11 mouse cellular contexts compared by ENCODE assay signal in the genomic region with DNA sequence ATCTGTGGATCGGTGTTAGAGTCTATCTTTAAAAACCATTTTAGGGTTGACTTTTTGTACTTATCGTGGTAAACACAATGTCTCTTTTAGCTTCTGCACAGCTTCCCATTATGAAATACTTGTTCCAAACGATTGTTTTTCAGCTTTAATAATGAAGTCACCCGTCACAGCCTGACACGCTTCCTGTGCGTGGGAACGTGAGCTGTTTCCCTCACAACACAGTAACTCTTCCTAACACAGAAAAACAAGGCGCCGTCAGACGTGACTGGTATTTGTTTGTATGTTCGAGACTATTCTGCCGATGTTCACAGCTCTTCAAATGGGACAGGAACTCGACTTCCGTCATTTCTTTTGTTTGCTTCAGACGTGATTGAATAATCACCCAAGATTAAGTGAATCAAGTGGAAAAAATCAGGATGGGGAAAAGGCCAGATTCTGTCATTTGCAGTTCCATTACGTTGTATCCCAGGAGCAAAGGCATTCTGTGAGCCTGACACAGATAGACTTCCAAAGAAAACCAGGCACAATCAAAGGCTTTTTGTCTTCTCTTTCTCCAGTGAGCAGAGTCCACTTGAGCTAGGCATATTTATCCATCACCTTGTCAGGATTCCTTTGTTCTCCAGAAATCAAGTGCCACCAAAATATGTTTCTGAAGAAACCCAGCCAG.
A peak's percentile ranks its signal among the peaks of the same experiment; 100 is the strongest.
DNase-seq lines count a peak whose midpoint lies in the region; ATAC-seq and TF ChIP-seq lines count a peak whose summit lies in the region.
"Had no signal": no experiment of that assay in that cellular context is flagged by ENCODE, and none has a peak within 500 bp of the region (broad histone marks: within the 10 kb centered on the region; RNA-seq: fewer than 3 reads in every experiment).

No protein-coding gene starts in this region.

- no peaks in the 10 kb centered on the region for H3K27me3 ChIP-seq in hindbrain, embryonic 14.5 days (ENCODE audit: control insufficient read depth, insufficient read depth, low read length)
- H3K27me3 ChIP-seq in hindbrain, embryonic 16.5 days (replicated peaks; ENCODE audit: control insufficient read depth, insufficient read depth, low read length) = no peaks in the 10 kb centered on the region
- H3K27me3 ChIP-seq in forebrain, embryonic 11.5 days (ENCODE audit: control insufficient read depth, insufficient read depth, low read length) = peaks cover 21% of the 10 kb centered on the region
- H3K27me3 ChIP-seq: kidney, embryonic 15.5 days; liver, embryonic 13.5 days had no signal

- no peaks in the 10 kb centered on the region for H3K36me3 ChIP-seq in hindbrain, embryonic 14.5 days (replicated peaks; ENCODE audit: control insufficient read depth, insufficient read depth)
- no peaks in the 10 kb centered on the region for H3K36me3 ChIP-seq in hindbrain, embryonic 16.5 days (ENCODE audit: control insufficient read depth, insufficient read depth, low read length)
- H3K36me3 ChIP-seq in forebrain, embryonic 11.5 days (ENCODE audit: control insufficient read depth, insufficient read depth, low read length) = no peaks in the 10 kb centered on the region
- H3K36me3 ChIP-seq: kidney, embryonic 15.5 days; liver, embryonic 13.5 days had no signal

- H3K4me3 ChIP-seq in hindbrain, embryonic 14.5 days (replicated peaks; ENCODE audit: low read length) = no peak overlapping the region
- no peak overlapping the region for H3K4me3 ChIP-seq in hindbrain, embryonic 16.5 days (ENCODE audit: low read length)
- H3K4me3 ChIP-seq in layer of hippocampus, adult 2 months = no peak overlapping the region
- no peak overlapping the region for H3K4me3 ChIP-seq in forebrain, embryonic 11.5 days (ENCODE audit: low read depth, low read length)
- H3K4me3 ChIP-seq: heart, adult 2 months; kidney, embryonic 15.5 days; liver, embryonic 13.5 days had no signal

- TF ChIP-seq CTCF in layer of hippocampus, adult 2 months (conservative IDR thresholded peaks at IDR 0.05) = no peak

- ATAC-seq in hindbrain, embryonic 14.5 days (ENCODE audit: low FRiP score) = no peak
- no peak for ATAC-seq in hindbrain, embryonic 16.5 days
- ATAC-seq in cerebellum, adult (ENCODE audit: insufficient number of reproducible peaks, low FRiP score, low TSS enrichment) = no peak
- no peak for ATAC-seq in forebrain, embryonic 11.5 days (replicated peaks; ENCODE audit: low FRiP score)

- 22% methylated on average over 16 of the region's 16 CpGs for WGBS in hindbrain, embryonic 14.5 days
- 24% methylated on average over 16 of the region's 16 CpGs for WGBS in hindbrain, embryonic 16.5 days
- WGBS in forebrain, embryonic 11.5 days = 59% methylated on average over 16 of the region's 16 CpGs

- H3K4me1 ChIP-seq in hindbrain, embryonic 14.5 days (replicated peaks; ENCODE audit: control insufficient read depth, insufficient read depth, low read length) = peaks cover 8% of the 10 kb centered on the region
- H3K4me1 ChIP-seq in hindbrain, embryonic 16.5 days (ENCODE audit: control insufficient read depth, insufficient read depth, low read depth, low read length) = peaks cover 4% of the 10 kb centered on the region
- peaks cover 7% of the 10 kb centered on the region; the same call in 1 of the 2 replicates for H3K4me1 ChIP-seq in forebrain, embryonic 11.5 days (replicated peaks; ENCODE audit: control insufficient read depth, insufficient read depth, low read length)
- H3K4me1 ChIP-seq: liver, embryonic 13.5 days had no signal

- H3K27ac ChIP-seq in hindbrain, embryonic 14.5 days = peak overlapping the region; percentile 47; the same call in 1 of the 2 replicates
- H3K27ac ChIP-seq in hindbrain, embryonic 16.5 days (ENCODE audit: low read depth, low read length) = no peak overlapping the region
- H3K27ac ChIP-seq in layer of hippocampus, adult 2 months = peak overlapping the region; percentile 76
- no peak overlapping the region for H3K27ac ChIP-seq in forebrain, embryonic 11.5 days (ENCODE audit: low read depth, low read length)
- H3K27ac ChIP-seq: heart, adult 2 months; kidney, embryonic 15.5 days; liver, embryonic 13.5 days had no signal

- no peak overlapping the region for H3K4me2 ChIP-seq in hindbrain, embryonic 14.5 days (replicated peaks)
- H3K4me2 ChIP-seq in hindbrain, embryonic 16.5 days (ENCODE audit: low read length) = no peak overlapping the region
- no peak overlapping the region for H3K4me2 ChIP-seq in forebrain, embryonic 11.5 days (ENCODE audit: low read depth, low read length, severe bottlenecking)
- H3K4me2 ChIP-seq: kidney, embryonic 15.5 days; liver, embryonic 13.5 days had no signal

- H3K9ac ChIP-seq in hindbrain, embryonic 14.5 days = no peak overlapping the region
- no peak overlapping the region for H3K9ac ChIP-seq in hindbrain, embryonic 16.5 days (ENCODE audit: low read depth, low read length)
- H3K9ac ChIP-seq in forebrain, embryonic 11.5 days (ENCODE audit: low read length) = no peak overlapping the region
- H3K9ac ChIP-seq: kidney, embryonic 15.5 days; liver, embryonic 13.5 days had no signal

- H3K9me3 ChIP-seq in hindbrain, embryonic 14.5 days (ENCODE audit: control insufficient read depth, low read length) = no peaks in the 10 kb centered on the region
- no peaks in the 10 kb centered on the region for H3K9me3 ChIP-seq in hindbrain, embryonic 16.5 days (ENCODE audit: control insufficient read depth, low read length)
- no peaks in the 10 kb centered on the region for H3K9me3 ChIP-seq in forebrain, embryonic 11.5 days (ENCODE audit: control insufficient read depth, low read length)
- H3K9me3 ChIP-seq: kidney, embryonic 15.5 days; liver, embryonic 13.5 days had no signal

- DNase-seq in hindbrain, embryonic 14.5 days (ENCODE audit: low spot score) = peak; percentile 29
- DNase-seq in Muller cell, postnatal 12 days (ENCODE audit: inconsistent ontology term) = peak; percentile 77
- DNase-seq in heart, adult 9 months (ENCODE audit: low spot score in 2 of 2) = peak; percentile 11 to 17
- peak; percentile 24 to 32 for DNase-seq in layer of hippocampus, adult 2 months (ENCODE audit: low spot score in 2 of 2)
- no peak for DNase-seq in left cerebral cortex, adult 9 months (ENCODE audit: low spot score in 2 of 2)
- no peak for DNase-seq in forebrain, embryonic 11.5 days (ENCODE audit: low spot score)
- DNase-seq: liver, embryonic 13.5 days had no signal

Comparison
In these comparisons a context has a peak if more than half of its experiments do, and no peak if none do; other contexts are left out.
1. H3K27ac ChIP-seq: peak in hindbrain, embryonic 14.5 days (single experiment) and layer of hippocampus, adult 2 months (single experiment); none in hindbrain, embryonic 16.5 days (single experiment) and forebrain, embryonic 11.5 days (single experiment).
2. DNase-seq: peak in hindbrain, embryonic 14.5 days (single experiment), Muller cell, postnatal 12 days (single experiment), heart, adult 9 months (2 of 2) and layer of hippocampus, adult 2 months (2 of 2); none in left cerebral cortex, adult 9 months (0 of 2) and forebrain, embryonic 11.5 days (single experiment).